Mouse (Mus musculus) hindbrain, embryonic 13.5 days (tissue): ENCODE measurements at regions not wholly inside any gene's neighbourhood (a gene's known extent, or its start where the extent isn't known, plus 50 kb on each side); places are given as distances from the start of the nearest gene placed in this dataset.

Experiments
- ATAC-seq: fragments of 200-750 bp; cut with Nextera tagmentation; 2 replicates; pipeline ENCODE4 v1.8.0; 2017; ENCODE audit warnings: moderate TSS enrichment; ENCODE audit not compliant: low FRiP score
- H3K27ac ChIP-seq: fragments of 300-500 bp; sonication (generic); 2 replicates; pipeline ENCODE4 v1.5.1; 2015; ENCODE audit warnings: inconsistent platforms, mild to moderate bottlenecking, moderate library complexity
- H3K27me3 ChIP-seq: fragments of 300-500 bp; sonication (generic); 2 replicates; pipeline ENCODE4 v1.6.1; 2015; ENCODE audit warnings: mild to moderate bottlenecking, inconsistent platforms
- H3K36me3 ChIP-seq: fragments of 300-500 bp; sonication (generic); 2 replicates; pipeline ENCODE4 v1.6.1; 2015; ENCODE audit warnings: mild to moderate bottlenecking, inconsistent platforms
- H3K4me1 ChIP-seq: fragments of 300-500 bp; sonication (generic); replicated peaks from 2 replicates; pipeline ENCODE4 v1.6.1; 2015; ENCODE audit warnings: inconsistent platforms
- H3K4me2 ChIP-seq: fragments of 300-500 bp; sonication (generic); 2 replicates; pipeline ENCODE4 v1.6.1; 2015; ENCODE audit warnings: inconsistent platforms, mild to moderate bottlenecking, moderate library complexity
- H3K4me3 ChIP-seq: fragments of 300-500 bp; sonication (generic); 2 replicates; pipeline ENCODE4 v1.5.1; 2015; ENCODE audit warnings: mild to moderate bottlenecking, inconsistent platforms
- H3K9ac ChIP-seq: fragments of 300-500 bp; sonication (generic); 2 replicates; pipeline ENCODE4 v1.6.1; 2015; ENCODE audit warnings: mild to moderate bottlenecking, inconsistent platforms
- H3K9me3 ChIP-seq: fragments of 300-500 bp; sonication (generic); 2 replicates; pipeline ENCODE4 v1.6.1; 2016; ENCODE audit warnings: inconsistent platforms
- WGBS: fragments of 180-500 bp; shearing (Covaris S2); methylation state at CpG from one replicate; pipeline ENCODE4 v1.1.7; 2015; 5-methylcytosine and 5-hydroxymethylcytosine counted together

DNA sequence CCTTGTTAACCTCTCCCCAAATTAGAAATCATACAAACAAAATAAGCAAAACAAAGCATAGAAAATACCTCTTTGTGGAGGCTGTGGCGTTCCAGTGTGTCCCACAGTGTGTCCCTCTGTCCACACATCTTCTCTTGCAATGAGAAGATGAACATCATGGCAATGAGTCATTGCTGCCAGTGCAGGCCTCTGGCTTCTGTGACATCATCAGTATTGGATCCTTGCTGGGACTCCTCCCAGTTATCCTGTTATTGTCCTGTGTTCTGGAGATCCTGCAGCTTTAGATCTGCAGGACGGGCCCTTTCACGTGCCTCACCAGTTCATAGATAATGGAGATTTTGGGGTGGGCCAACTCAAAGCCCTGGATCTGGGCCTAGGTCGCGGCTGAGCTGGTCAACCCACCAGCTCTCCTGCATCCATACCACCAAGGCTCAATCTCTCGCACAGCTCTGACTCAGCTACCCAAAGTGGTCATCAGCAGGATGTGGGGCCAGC is 80.9 kb downstream of the Tmem212 start:
- Histone ChIP-seq H3K9me3 (no peaks in the 10 kb centered on the region), H3K4me2 (no peak overlapping the region), H3K9ac (no peak overlapping the region), H3K36me3 (no peaks in the 10 kb centered on the region), H3K27me3 (no peaks in the 10 kb centered on the region), H3K4me3 (no peak overlapping the region), H3K4me1 (no peaks in the 10 kb centered on the region), H3K27ac (no peak overlapping the region)
- no peak for ATAC-seq
- 92% methylated on average over 6 of the region's 6 CpGs for WGBS

- Histone ChIP-seq H3K9ac (no peak overlapping the region), H3K36me3 (no peaks in the 10 kb centered on the region), H3K27me3 (no peaks in the 10 kb centered on the region), H3K4me3 (no peak overlapping the region), H3K4me2 (no peak overlapping the region), H3K9me3 (no peaks in the 10 kb centered on the region), H3K27ac (no peak overlapping the region), H3K4me1 (no peaks in the 10 kb centered on the region)
- 70% methylated on average over 5 of the region's 5 CpGs for WGBS
- ATAC-seq, result no peak
Observed at GRCm38 (mm10) chr3:27804271-27804670, 91.9 kb downstream of the Tmem212 start.

GRCm38 (mm10) chr3:27791633-27791951 is 80.5 kb upstream of the Fndc3b start:
- Histone ChIP-seq H3K36me3 (no peaks in the 10 kb centered on the region), H3K9ac (no peak overlapping the region), H3K27me3 (no peaks in the 10 kb centered on the region), H3K4me3 (no peak overlapping the region), H3K4me1 (peaks cover 4% of the 10 kb centered on the region; the same call in 1 of the 2 replicates), H3K27ac (no peak overlapping the region), H3K4me2 (no peak overlapping the region), H3K9me3 (no peaks in the 10 kb centered on the region)
- 78% methylated on average over 3 of the region's 3 CpGs for WGBS
- ATAC-seq, result no peak

- Histone ChIP-seq H3K4me3 (no peak overlapping the region), H3K27ac (no peak overlapping the region), H3K9me3 (no peaks in the 10 kb centered on the region), H3K27me3 (no peaks in the 10 kb centered on the region), H3K4me2 (no peak overlapping the region), H3K9ac (no peak overlapping the region), H3K4me1 (peaks cover 4% of the 10 kb centered on the region; the same call in 1 of the 2 replicates), H3K36me3 (no peaks in the 10 kb centered on the region)
- 91% methylated on average over 13 of the region's 13 CpGs for WGBS
- ATAC-seq, result no peak
Observed at GRCm38 (mm10) chr3:27790932-27791632, 80.0 kb upstream of the Fndc3b start.

DNA sequence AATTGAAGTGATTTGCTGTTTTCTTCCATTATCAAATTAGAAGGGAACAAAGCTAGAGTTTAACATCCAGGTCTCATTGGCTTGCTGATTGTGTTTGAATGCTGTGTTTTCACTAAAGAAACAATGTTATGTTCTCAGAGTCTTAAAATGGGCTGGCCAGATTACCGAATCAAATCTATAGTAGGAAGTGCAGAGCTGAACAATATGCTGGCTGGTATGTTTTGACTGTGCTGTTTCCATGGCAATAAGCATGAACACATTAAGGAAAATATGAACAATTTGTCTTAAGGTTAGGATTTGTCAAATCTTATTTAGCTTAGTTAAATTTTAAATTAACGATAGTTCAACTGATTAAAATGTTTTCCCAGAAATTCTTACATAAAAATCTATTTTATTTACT is 72.8 kb upstream of the Fndc3b start:
- no peak overlapping the region for H3K27ac ChIP-seq
- H3K4me1 ChIP-seq, result peaks cover 27% of the 10 kb centered on the region
- no peaks in the 10 kb centered on the region for H3K9me3 ChIP-seq
- WGBS, result 65% methylated on average over 2 of the region's 2 CpGs
- no peak overlapping the region for H3K4me2 ChIP-seq
- H3K4me3 ChIP-seq, result no peak overlapping the region
- no peak for ATAC-seq
- H3K36me3 ChIP-seq, result no peaks in the 10 kb centered on the region
- no peak overlapping the region for H3K9ac ChIP-seq
- H3K27me3 ChIP-seq, result no peaks in the 10 kb centered on the region

DNA sequence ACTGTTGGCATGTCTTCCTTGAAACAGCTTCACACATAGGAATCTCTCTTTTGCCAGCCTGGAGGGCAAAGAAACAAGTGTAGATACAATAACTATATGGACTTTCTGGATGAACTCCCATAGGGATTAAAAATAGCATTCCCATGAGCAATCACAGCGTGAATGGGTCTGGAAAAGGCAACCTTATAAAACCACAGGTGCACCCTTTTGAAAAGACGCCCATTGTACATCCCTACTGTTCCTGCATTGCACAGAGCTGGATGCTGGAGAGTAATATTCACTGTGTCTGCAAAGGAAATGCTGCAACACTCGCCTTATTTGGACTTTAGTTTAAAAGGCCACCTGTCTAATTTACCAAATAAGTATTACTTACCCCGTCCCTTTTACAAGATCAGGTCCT is 72.4 kb upstream of the Fndc3b start:
- H3K9ac ChIP-seq, result no peak overlapping the region
- no peaks in the 10 kb centered on the region for H3K27me3 ChIP-seq
- ATAC-seq, result no peak
- WGBS, result 62% methylated on average over 4 of the region's 4 CpGs
- H3K9me3 ChIP-seq, result no peaks in the 10 kb centered on the region
- H3K4me3 ChIP-seq, result no peak overlapping the region
- H3K27ac ChIP-seq, result no peak overlapping the region
- no peaks in the 10 kb centered on the region for H3K36me3 ChIP-seq
- H3K4me1 ChIP-seq, result peaks cover 28% of the 10 kb centered on the region
- no peak overlapping the region for H3K4me2 ChIP-seq

- Histone ChIP-seq H3K36me3 (no peaks in the 10 kb centered on the region), H3K27ac (peak overlapping the region; percentile 56), H3K4me3 (no peak overlapping the region), H3K9me3 (no peaks in the 10 kb centered on the region), H3K9ac (no peak overlapping the region), H3K27me3 (no peaks in the 10 kb centered on the region), H3K4me2 (peak overlapping the region; percentile 37), H3K4me1 (peaks cover 27% of the 10 kb centered on the region)
- WGBS, result 21% methylated on average over 19 of the region's 19 CpGs
- ATAC-seq, result peak; percentile 81
Observed at GRCm38 (mm10) chr3:27782056-27782765, 71.1 kb upstream of the Fndc3b start.

GRCm38 (mm10) chr3:27779892-27780291 is 68.8 kb upstream of the Fndc3b start:
- no peaks in the 10 kb centered on the region for H3K36me3 ChIP-seq
- 30% methylated on average over 7 of the region's 7 CpGs for WGBS
- H3K4me1 ChIP-seq, result peaks cover 24% of the 10 kb centered on the region
- no peak overlapping the region for H3K9ac ChIP-seq
- H3K4me3 ChIP-seq, result no peak overlapping the region
- no peak overlapping the region for H3K4me2 ChIP-seq
- no peaks in the 10 kb centered on the region for H3K27me3 ChIP-seq
- H3K27ac ChIP-seq, result no peak overlapping the region
- H3K9me3 ChIP-seq, result no peaks in the 10 kb centered on the region
- ATAC-seq, result peak; percentile 65; the same call in 1 of the 2 replicates

- no peaks in the 10 kb centered on the region for H3K36me3 ChIP-seq
- no peak for ATAC-seq
- H3K27me3 ChIP-seq, result no peaks in the 10 kb centered on the region
- no peak overlapping the region for H3K9ac ChIP-seq
- 95% methylated on average over 6 of the region's 6 CpGs for WGBS
- H3K27ac ChIP-seq, result no peak overlapping the region
- peaks cover 18% of the 10 kb centered on the region for H3K4me1 ChIP-seq
- no peak overlapping the region for H3K4me2 ChIP-seq
- no peaks in the 10 kb centered on the region for H3K9me3 ChIP-seq
- H3K4me3 ChIP-seq, result no peak overlapping the region
Observed at GRCm38 (mm10) chr3:27777751-27778150, 66.6 kb upstream of the Fndc3b start.

GRCm38 (mm10) chr3:27773176-27773575 is 62.1 kb upstream of the Fndc3b start:
- H3K4me3 ChIP-seq, result no peak overlapping the region
- H3K27me3 ChIP-seq, result no peaks in the 10 kb centered on the region
- H3K4me2 ChIP-seq, result no peak overlapping the region
- 89% methylated on average over 3 of the region's 3 CpGs for WGBS
- H3K36me3 ChIP-seq, result no peaks in the 10 kb centered on the region
- H3K4me1 ChIP-seq, result no peaks in the 10 kb centered on the region
- H3K27ac ChIP-seq, result no peak overlapping the region
- H3K9ac ChIP-seq, result no peak overlapping the region
- H3K9me3 ChIP-seq, result no peaks in the 10 kb centered on the region
- ATAC-seq, result no peak

DNA sequence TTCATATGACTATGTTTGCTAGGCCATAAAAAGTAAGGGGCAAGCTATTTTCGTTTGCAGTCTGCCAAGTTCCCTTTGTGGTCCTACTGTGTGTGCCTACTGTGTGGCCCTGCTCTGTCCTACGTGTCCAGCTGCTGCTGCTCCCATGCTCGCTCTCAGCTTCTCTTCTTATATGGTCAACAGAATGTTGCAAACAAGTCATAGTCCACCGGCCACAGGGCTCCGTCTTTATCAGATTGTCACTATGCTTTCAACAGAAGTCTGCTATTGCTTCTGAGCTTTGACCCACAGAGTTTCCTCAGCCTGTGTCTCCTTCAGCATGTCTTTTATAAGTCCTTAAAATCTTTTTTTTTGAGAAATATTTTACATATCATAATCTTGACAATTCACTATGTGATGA is 58.3 kb upstream of the Fndc3b start:
- Histone ChIP-seq H3K4me1 (no peaks in the 10 kb centered on the region; the same call in 1 of the 2 replicates), H3K27ac (no peak overlapping the region), H3K9me3 (no peaks in the 10 kb centered on the region), H3K4me3 (no peak overlapping the region), H3K9ac (no peak overlapping the region), H3K4me2 (no peak overlapping the region), H3K27me3 (no peaks in the 10 kb centered on the region), H3K36me3 (no peaks in the 10 kb centered on the region)
- ATAC-seq, result no peak
- WGBS, result 90% methylated on average over 5 of the region's 5 CpGs

DNA sequence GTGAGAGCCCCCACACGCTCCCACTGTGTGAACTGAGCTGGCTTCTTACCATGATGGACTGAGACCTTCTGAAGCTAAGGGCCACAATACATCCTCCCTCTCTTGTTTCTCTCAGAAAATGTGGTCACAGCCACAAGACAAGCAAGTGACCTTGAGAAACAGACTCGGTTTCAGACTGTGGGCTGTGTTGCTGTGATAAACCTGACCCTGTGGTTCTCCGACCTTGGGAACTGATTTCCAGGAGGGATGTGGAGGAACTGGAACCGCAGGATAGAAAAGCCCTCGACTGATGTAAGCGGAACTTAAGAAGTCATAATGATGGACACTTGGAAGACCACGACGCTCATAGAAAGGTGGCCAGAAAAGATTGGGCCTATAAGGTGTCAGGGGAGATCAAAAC is 56.1 kb upstream of the Fndc3b start:
- Histone ChIP-seq H3K9ac (no peak overlapping the region), H3K4me2 (no peak overlapping the region), H3K27ac (no peak overlapping the region), H3K9me3 (no peaks in the 10 kb centered on the region), H3K4me1 (no peaks in the 10 kb centered on the region; the same call in 1 of the 2 replicates), H3K36me3 (no peaks in the 10 kb centered on the region), H3K27me3 (no peaks in the 10 kb centered on the region), H3K4me3 (no peak overlapping the region)
- WGBS, result 82% methylated on average over 8 of the region's 8 CpGs
- no peak for ATAC-seq

GRCm38 (mm10) chr3:27766421-27766820 is 55.3 kb upstream of the Fndc3b start:
- H3K4me3 ChIP-seq, result no peak overlapping the region
- H3K9ac ChIP-seq, result no peak overlapping the region
- no peaks in the 10 kb centered on the region for H3K36me3 ChIP-seq
- H3K27ac ChIP-seq, result peak overlapping the region; percentile 32; the same call in 1 of the 2 replicates
- peak; percentile 84 for ATAC-seq
- H3K4me2 ChIP-seq, result no peak overlapping the region
- 23% methylated on average over 6 of the region's 6 CpGs for WGBS
- H3K4me1 ChIP-seq, result no peaks in the 10 kb centered on the region; the same call in 1 of the 2 replicates
- no peaks in the 10 kb centered on the region for H3K9me3 ChIP-seq
- no peaks in the 10 kb centered on the region for H3K27me3 ChIP-seq
